Mouse (Mus musculus) heart, embryonic 12.5 days (tissue): ENCODE results near the gene Rab11fip2. TPM values are rescaled to one million over a fixed set of nuclear protein-coding genes. Genes with fewer than 3 reads are reported as not detected.

Experiments
- ATAC-seq: fragments of 200-750 bp; cut with Nextera tagmentation; 2 replicates; pipeline ENCODE4 v1.8.0; 2017; ENCODE audit warnings: moderate TSS enrichment, moderate library complexity; ENCODE audit not compliant: insufficient number of reproducible peaks, low FRiP score
- H3K27ac ChIP-seq: fragments of 300-500 bp; sonication (generic); 2 replicates; pipeline ENCODE4 v1.5.1; 2016; ENCODE audit warnings: mild to moderate bottlenecking, moderate library complexity; ENCODE audit not compliant: poor library complexity, severe bottlenecking
- H3K27me3 ChIP-seq: fragments of 300-500 bp; sonication (generic); replicated peaks from 2 replicates; pipeline ENCODE4 v1.6.1; 2016; ENCODE audit warnings: mild to moderate bottlenecking, moderate library complexity
- H3K36me3 ChIP-seq: fragments of 300-500 bp; sonication (generic); 2 replicates; pipeline ENCODE4 v1.6.1; 2016; ENCODE audit warnings: mild to moderate bottlenecking, moderate library complexity
- H3K4me1 ChIP-seq: fragments of 300-500 bp; sonication (generic); replicated peaks from 2 replicates; pipeline ENCODE4 v1.6.1; 2016; ENCODE audit warnings: mild to moderate bottlenecking
- H3K4me2 ChIP-seq: fragments of 300-500 bp; sonication (generic); 2 replicates; pipeline ENCODE4 v1.6.1; 2016; ENCODE audit warnings: mild to moderate bottlenecking, moderate library complexity
- H3K4me3 ChIP-seq: fragments of 300-500 bp; sonication (generic); 2 replicates; pipeline ENCODE4 v1.5.1; 2016; ENCODE audit warnings: mild to moderate bottlenecking
- H3K9ac ChIP-seq: fragments of 300-500 bp; sonication (generic); 2 replicates; pipeline ENCODE4 v1.6.1; 2016; ENCODE audit warnings: mild to moderate bottlenecking, moderate library complexity
- H3K9me3 ChIP-seq: fragments of 300-500 bp; sonication (generic); replicated peaks from 2 replicates; pipeline ENCODE4 v1.6.1; 2016; ENCODE audit warnings: mild to moderate bottlenecking, moderate library complexity
- WGBS: fragments of 180-500 bp; shearing (Covaris S2); methylation state at CpG from one replicate; pipeline ENCODE4 v1.1.7; 2016; 5-methylcytosine and 5-hydroxymethylcytosine counted together
- polyA plus RNA-seq: library from polyadenylated mRNA; unstranded; fragments of >200 nt; fragmentation: Nextera tagmentation; extraction: Ambion mirVana; gene quantifications from 2 replicates; pipeline ENCODE4 v1.2.1, GENCODE M21; 2016

Rab11fip2 gene
- polyA plus RNA-seq, 1 experiment from 2014 or later = 2.1 TPM

- Histone ChIP-seq H3K9ac (no peak overlapping the region), H3K4me2 (no peak overlapping the region), H3K4me3 (no peak overlapping the region), H3K27ac (no peak overlapping the region), H3K36me3 (peaks cover 4% of the 10 kb centered on the region), H3K27me3 (no peaks in the 10 kb centered on the region), H3K9me3 (no peaks in the 10 kb centered on the region), H3K4me1 (no peaks in the 10 kb centered on the region)
- 80% methylated on average over 4 of the region's 4 CpGs for WGBS
- no peak for ATAC-seq
These were observed 31.9 kb downstream of the Rab11fip2 start for GRCm38 (mm10) chr19:59911554-59911953.

- H3K4me1 ChIP-seq = no peaks in the 10 kb centered on the region
- H3K27ac ChIP-seq = no peak overlapping the region
- H3K27me3 ChIP-seq = no peaks in the 10 kb centered on the region
- H3K4me2 ChIP-seq = no peak overlapping the region
- no peak overlapping the region for H3K9ac ChIP-seq
- no peaks in the 10 kb centered on the region for H3K9me3 ChIP-seq
- H3K36me3 ChIP-seq = peaks cover 12% of the 10 kb centered on the region
- ATAC-seq = peak; percentile 73; the same call in 1 of the 2 replicates
- no peak overlapping the region for H3K4me3 ChIP-seq
- WGBS = 58% methylated on average over 1 of the region's 1 CpGs
These were observed 38.0 kb downstream of the Rab11fip2 start for GRCm38 (mm10) chr19:59905296-59906081.

GRCm38 (mm10) chr19:59899965-59900364 is 43.5 kb downstream of the Rab11fip2 start:
- ATAC-seq = no peak
- Histone ChIP-seq H3K27ac (no peak overlapping the region), H3K4me1 (no peaks in the 10 kb centered on the region), H3K36me3 (peaks cover 3% of the 10 kb centered on the region; the same call in 1 of the 2 replicates), H3K9ac (no peak overlapping the region), H3K4me3 (no peak overlapping the region), H3K27me3 (no peaks in the 10 kb centered on the region), H3K4me2 (no peak overlapping the region), H3K9me3 (no peaks in the 10 kb centered on the region)
- 74% methylated on average over 4 of the region's 4 CpGs for WGBS

DNA sequence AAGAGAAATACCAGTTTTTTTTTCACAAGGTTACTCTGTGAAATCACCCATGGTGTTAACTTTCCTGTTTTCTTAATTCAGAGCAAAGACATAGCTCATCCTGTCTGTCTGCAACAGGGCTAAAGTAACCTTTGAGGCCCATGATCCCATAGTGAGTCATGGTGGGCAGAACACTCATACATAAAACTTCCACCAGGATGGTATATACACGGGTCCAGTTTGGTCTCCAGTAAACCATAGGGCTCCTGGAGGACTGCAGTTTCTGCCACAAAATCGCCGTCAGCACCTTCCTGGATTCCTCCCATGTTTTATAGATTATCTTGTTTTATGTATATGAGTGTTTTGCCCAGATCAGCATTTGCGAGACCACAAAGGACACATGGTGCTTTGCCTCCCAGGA is 45.2 kb downstream of the Rab11fip2 start:
- Histone ChIP-seq H3K4me2 (no peak overlapping the region), H3K27ac (no peak overlapping the region), H3K4me1 (no peaks in the 10 kb centered on the region), H3K9me3 (no peaks in the 10 kb centered on the region), H3K9ac (no peak overlapping the region), H3K4me3 (no peak overlapping the region), H3K27me3 (no peaks in the 10 kb centered on the region), H3K36me3 (peaks cover 3% of the 10 kb centered on the region; the same call in 1 of the 2 replicates)
- 82% methylated on average over 4 of the region's 4 CpGs for WGBS
- no peak for ATAC-seq

GRCm38 (mm10) chr19:59889383-59889782 is 54.1 kb downstream of the Rab11fip2 start:
- Histone ChIP-seq H3K4me3 (no peak overlapping the region), H3K27ac (no peak overlapping the region), H3K4me1 (no peaks in the 10 kb centered on the region), H3K36me3 (no peaks in the 10 kb centered on the region), H3K4me2 (no peak overlapping the region), H3K27me3 (no peaks in the 10 kb centered on the region), H3K9me3 (no peaks in the 10 kb centered on the region), H3K9ac (no peak overlapping the region)
- WGBS = 79% methylated on average over 4 of the region's 4 CpGs
- no peak for ATAC-seq

DNA sequence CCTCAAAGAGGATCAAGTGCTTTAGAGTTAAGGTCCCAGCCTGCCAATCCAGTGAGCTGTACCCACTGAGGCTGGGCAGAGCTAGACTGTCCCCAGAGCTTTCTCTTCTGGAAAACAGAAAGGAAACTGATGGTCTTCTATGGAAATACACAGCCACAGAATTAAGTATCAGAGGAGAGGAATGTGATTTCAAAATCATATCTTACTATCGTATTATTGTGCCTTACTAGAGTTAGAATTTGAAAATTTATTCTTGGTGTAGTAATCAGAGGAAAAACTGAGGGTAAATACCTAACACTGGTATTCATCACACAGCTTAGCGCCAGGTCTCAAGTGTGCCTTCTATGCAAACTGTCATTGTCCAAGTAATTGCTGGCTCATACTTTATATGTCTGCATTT is 54.6 kb downstream of the Rab11fip2 start:
- Histone ChIP-seq H3K27me3 (no peaks in the 10 kb centered on the region), H3K27ac (no peak overlapping the region), H3K9ac (no peak overlapping the region), H3K9me3 (no peaks in the 10 kb centered on the region), H3K4me1 (no peaks in the 10 kb centered on the region), H3K36me3 (no peaks in the 10 kb centered on the region), H3K4me2 (no peak overlapping the region), H3K4me3 (no peak overlapping the region)
- 93% methylated on average over 2 of the region's 2 CpGs for WGBS
- ATAC-seq = no peak

- Histone ChIP-seq H3K27me3 (no peaks in the 10 kb centered on the region), H3K36me3 (no peaks in the 10 kb centered on the region), H3K9me3 (no peaks in the 10 kb centered on the region), H3K4me3 (no peak overlapping the region), H3K9ac (no peak overlapping the region), H3K4me1 (no peaks in the 10 kb centered on the region), H3K4me2 (no peak overlapping the region), H3K27ac (no peak overlapping the region)
- no peak for ATAC-seq
- WGBS = 88% methylated on average over 2 of the region's 2 CpGs
These were observed 55.6 kb downstream of the Rab11fip2 start for GRCm38 (mm10) chr19:59887866-59888265.

DNA sequence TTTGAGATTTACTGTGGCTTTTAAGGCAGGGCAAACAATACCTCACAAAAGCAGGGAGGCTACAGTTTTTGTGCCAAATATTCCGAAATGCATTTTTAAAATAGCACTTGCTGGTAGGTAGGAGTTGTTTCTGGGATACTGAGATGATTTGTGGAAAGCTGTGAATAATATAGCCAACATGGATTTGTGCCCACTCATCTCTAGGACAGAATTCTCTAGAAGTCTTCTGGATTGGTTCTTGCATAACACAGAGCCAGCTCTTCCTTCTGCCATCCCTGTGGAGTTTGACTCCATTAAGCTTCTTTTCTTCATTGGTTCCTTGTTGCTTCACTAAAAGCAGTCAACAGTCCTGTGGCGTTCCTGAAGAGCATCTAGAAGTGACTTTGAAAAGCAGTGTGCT is 58.2 kb downstream of the Rab11fip2 start:
- Histone ChIP-seq H3K27me3 (no peaks in the 10 kb centered on the region), H3K9me3 (no peaks in the 10 kb centered on the region), H3K4me1 (no peaks in the 10 kb centered on the region), H3K36me3 (no peaks in the 10 kb centered on the region), H3K4me3 (no peak overlapping the region), H3K27ac (no peak overlapping the region), H3K4me2 (no peak overlapping the region), H3K9ac (no peak overlapping the region)
- ATAC-seq = no peak
- 71% methylated on average over 2 of the region's 2 CpGs for WGBS

DNA sequence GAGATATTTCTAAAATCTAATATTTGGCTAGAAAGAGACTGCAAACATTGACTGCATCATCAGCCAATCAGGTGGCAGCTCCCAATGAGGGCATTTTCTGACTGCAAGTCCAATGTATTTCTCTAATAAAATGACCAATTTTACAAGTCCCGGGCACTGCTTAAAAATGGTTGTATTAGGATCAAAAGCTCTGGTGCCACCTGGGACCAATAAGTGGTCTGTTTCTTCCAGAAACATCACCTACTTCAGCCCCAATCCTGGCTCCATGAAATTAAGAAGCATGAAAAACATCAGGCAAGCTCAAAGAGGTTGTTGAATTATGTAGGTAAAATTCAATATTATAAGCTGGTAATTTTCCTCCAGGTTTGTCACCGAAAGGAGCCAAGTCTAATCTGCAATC is 66.2 kb downstream of the Rab11fip2 start:
- H3K27me3 ChIP-seq = no peaks in the 10 kb centered on the region
- H3K4me2 ChIP-seq = no peak overlapping the region
- no peak for ATAC-seq
- no peak overlapping the region for H3K27ac ChIP-seq
- no peak overlapping the region for H3K9ac ChIP-seq
- H3K9me3 ChIP-seq = no peaks in the 10 kb centered on the region
- no peaks in the 10 kb centered on the region for H3K36me3 ChIP-seq
- H3K4me3 ChIP-seq = no peak overlapping the region
- WGBS = 83% methylated on average over 2 of the region's 2 CpGs
- no peaks in the 10 kb centered on the region for H3K4me1 ChIP-seq

- Histone ChIP-seq H3K4me2 (no peak overlapping the region), H3K9ac (no peak overlapping the region), H3K36me3 (no peaks in the 10 kb centered on the region), H3K4me1 (peaks cover 5% of the 10 kb centered on the region), H3K27me3 (no peaks in the 10 kb centered on the region), H3K27ac (no peak overlapping the region), H3K9me3 (no peaks in the 10 kb centered on the region), H3K4me3 (no peak overlapping the region)
- ATAC-seq = no peak
- 85% methylated on average over 9 of the region's 9 CpGs for WGBS
These were observed 76.8 kb downstream of the Rab11fip2 start for GRCm38 (mm10) chr19:59866666-59867065.

DNA sequence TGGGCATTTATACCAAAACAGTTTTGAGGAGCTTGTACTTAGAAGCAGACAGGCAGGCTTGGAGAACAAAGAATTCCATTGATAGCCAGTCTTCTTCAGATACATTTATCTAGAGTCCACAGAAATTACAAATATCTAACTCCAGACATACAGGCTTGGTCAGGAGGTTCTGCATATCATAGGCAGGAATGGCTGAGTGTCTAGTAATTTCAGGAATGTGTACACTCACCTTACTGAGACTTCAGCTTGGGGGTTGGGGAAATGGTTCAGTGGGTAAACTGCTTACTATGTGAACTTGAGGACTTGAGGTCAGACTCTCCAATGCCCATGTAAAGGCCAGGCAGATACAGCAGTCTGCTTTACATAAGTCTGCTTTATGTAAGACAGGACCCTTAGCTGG is 81.0 kb downstream of the Rab11fip2 start:
- no peak for ATAC-seq
- no peak overlapping the region for H3K9ac ChIP-seq
- 0 out of 2 replicates have a peak overlapping the region, but pooled peaks have one; percentile 8 for H3K27ac ChIP-seq
- no peaks in the 10 kb centered on the region for H3K9me3 ChIP-seq
- H3K27me3 ChIP-seq = no peaks in the 10 kb centered on the region
- H3K36me3 ChIP-seq = no peaks in the 10 kb centered on the region
- H3K4me1 ChIP-seq = peaks cover 14% of the 10 kb centered on the region
- no peak overlapping the region for H3K4me2 ChIP-seq
- no peak overlapping the region for H3K4me3 ChIP-seq

- H3K36me3 ChIP-seq = no peaks in the 10 kb centered on the region
- 79% methylated on average over 3 of the region's 3 CpGs for WGBS
- H3K4me2 ChIP-seq = no peak overlapping the region
- no peaks in the 10 kb centered on the region for H3K27me3 ChIP-seq
- peaks cover 15% of the 10 kb centered on the region for H3K4me1 ChIP-seq
- no peak overlapping the region for H3K9ac ChIP-seq
- no peaks in the 10 kb centered on the region for H3K9me3 ChIP-seq
- H3K27ac ChIP-seq = no peak overlapping the region
- ATAC-seq = no peak
- H3K4me3 ChIP-seq = no peak overlapping the region
These were observed 82.7 kb downstream of the Rab11fip2 start for GRCm38 (mm10) chr19:59860799-59861198.
